Mouse (Mus musculus): Measurements from ENCODE around the gene Csf2rb. TPM values are rescaled to one million over a fixed set of nuclear protein-coding genes. Genes with fewer than 3 reads are reported as not detected.
"Not testable (repeated sequence)": the region's sequence is repeated elsewhere in the genome, so short reads cannot be mapped to it uniquely, and the experiment has no call there.

Csf2rb gene
- total and polyA plus RNA-seq, 3 experiments = 1.6 to 2.8 (median 2.2) TPM

DNA sequence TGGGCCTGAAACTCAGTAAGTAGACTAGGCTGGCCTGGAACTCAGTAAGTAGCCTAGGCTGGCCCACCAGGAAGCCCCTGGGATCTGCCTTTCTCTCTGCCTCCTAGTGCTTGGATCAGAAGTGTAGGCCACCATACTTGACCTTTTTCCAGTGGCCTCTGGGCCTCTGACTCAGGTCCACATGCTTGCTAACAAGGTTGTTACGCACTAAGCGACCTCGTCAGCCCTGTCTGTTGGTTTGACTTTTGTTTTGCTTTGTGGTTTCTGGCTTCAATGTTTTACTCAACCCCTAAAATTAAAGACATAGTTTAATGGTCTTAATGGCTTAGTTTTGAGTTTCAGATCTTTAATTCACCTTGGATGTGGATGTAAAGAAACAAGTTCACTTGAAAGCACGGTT is 5.2 kb downstream of the Csf2rb start:
- H3K36me3 ChIP-seq (ENCODE audit: control insufficient read depth, insufficient read depth, low read length) = no peaks in the 10 kb centered on the region
- H3K4me3 ChIP-seq = no peak overlapping the region
- H3K79me2 ChIP-seq (replicated peaks; ENCODE audit: control insufficient read depth, insufficient read depth, low read length) = no peaks in the 10 kb centered on the region
- no peak for DNase-seq
- WGBS = 92% methylated on average over 4 of the region's 4 CpGs
- H3K27ac ChIP-seq = no peak overlapping the region
- H3K9ac ChIP-seq (ENCODE audit: low read depth, low read length) = no peak overlapping the region
- TF ChIP-seq POLR2A (IDR thresholded peaks at IDR 0.05; ENCODE audit: insufficient read depth, low read depth, low read length) (no peak), EP300 (IDR thresholded peaks at IDR 0.05; ENCODE audit: insufficient read depth, low read depth, low read length) (no peak), CTCF (IDR thresholded peaks at IDR 0.05) (no peak)
- no peaks in the 10 kb centered on the region for H3K27me3 ChIP-seq (ENCODE audit: control insufficient read depth, insufficient read depth, low read length)
- intact Hi-C loops (cut with DNase I) = no loop called here
- H3K4me1 ChIP-seq (ENCODE audit: control insufficient read depth, insufficient read depth, low read length) = no peaks in the 10 kb centered on the region

DNA sequence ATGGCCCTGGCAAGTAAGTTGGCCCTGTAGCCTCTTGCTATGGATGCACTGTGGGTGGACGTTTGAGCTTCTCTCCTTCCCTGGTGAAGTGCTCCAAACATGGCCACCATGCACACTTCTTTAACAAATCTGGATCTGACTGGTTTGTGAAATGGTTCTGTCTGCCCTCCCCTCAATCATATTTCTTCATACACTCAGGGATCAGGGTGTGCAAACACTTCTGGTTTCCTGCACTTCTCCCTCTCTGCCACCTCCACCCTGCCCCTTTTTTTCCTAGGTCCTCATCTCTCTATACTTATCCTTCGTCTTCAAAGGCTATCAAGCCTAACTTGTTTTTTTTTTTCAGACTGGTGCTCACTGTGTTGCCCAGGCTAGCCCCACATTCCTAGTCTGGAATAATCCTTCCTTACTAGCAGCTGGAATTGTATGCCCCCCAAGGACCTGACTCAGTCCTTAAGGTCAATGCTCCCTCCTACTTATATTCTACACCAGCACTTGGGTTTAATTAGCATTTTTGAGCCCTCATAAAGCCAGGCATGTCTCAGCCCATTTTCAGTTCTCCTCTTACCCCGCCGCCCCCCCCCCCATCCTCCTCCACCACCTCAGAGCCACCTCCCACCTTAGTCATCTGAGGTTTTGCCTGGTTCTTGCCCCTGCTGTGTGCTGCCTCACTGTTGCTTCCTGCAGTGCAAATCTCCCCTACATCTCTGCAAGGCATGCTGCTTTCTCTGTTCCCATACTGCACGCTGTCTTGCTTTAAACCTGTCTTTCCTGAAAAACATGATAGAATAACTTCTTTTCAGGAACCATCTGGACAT is 6.2 kb downstream of the Csf2rb start:
- TF ChIP-seq EP300 (IDR thresholded peaks at IDR 0.05; ENCODE audit: insufficient read depth, low read depth, low read length) (no peak), POLR2A (IDR thresholded peaks at IDR 0.05; ENCODE audit: insufficient read depth, low read depth, low read length) (no peak), CTCF (IDR thresholded peaks at IDR 0.05) (no peak)
- intact Hi-C loops (cut with DNase I) = no loop called here

DNA sequence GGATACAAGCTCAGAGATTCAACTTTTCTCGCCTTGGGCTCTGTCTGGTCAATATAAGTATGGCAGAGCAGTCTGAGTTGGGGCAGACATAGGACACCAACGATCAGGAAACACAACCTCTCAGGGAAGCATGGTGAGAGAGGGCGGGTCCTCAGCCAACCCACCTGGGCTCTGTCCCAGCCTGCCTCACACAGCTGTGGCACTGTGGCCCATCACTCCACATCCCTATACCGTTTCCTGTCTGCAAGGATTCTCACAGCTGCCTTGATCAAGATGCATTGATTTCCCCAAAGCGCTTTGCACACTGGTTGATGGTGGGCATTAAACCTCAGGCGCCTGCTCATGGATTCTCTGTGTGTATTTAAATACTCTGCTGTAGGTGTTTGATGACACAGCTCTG is 7.4 kb downstream of the Csf2rb start:
- no peak overlapping the region for H3K4me3 ChIP-seq
- H3K4me1 ChIP-seq (ENCODE audit: control insufficient read depth, insufficient read depth, low read length) = no peaks in the 10 kb centered on the region
- no peaks in the 10 kb centered on the region for H3K27me3 ChIP-seq (ENCODE audit: control insufficient read depth, insufficient read depth, low read length)
- TF ChIP-seq CTCF (IDR thresholded peaks at IDR 0.05) = no peak
- TF ChIP-seq POLR2A (IDR thresholded peaks at IDR 0.05; ENCODE audit: insufficient read depth, low read depth, low read length) = no peak
- TF ChIP-seq EP300 (IDR thresholded peaks at IDR 0.05; ENCODE audit: insufficient read depth, low read depth, low read length) = no peak
- no peak overlapping the region for H3K9ac ChIP-seq (ENCODE audit: low read depth, low read length)
- H3K79me2 ChIP-seq (replicated peaks; ENCODE audit: control insufficient read depth, insufficient read depth, low read length) = no peaks in the 10 kb centered on the region
- no peaks in the 10 kb centered on the region for H3K36me3 ChIP-seq (ENCODE audit: control insufficient read depth, insufficient read depth, low read length)
- H3K27ac ChIP-seq = no peak overlapping the region
- no peak for DNase-seq
- 75% methylated on average over 6 of the region's 6 CpGs for WGBS
- intact Hi-C loops (cut with DNase I) = no loop called here

More for the DNA sequence above, 6.2 kb downstream of the Csf2rb start:
- Histone ChIP-seq H3K4me3 (no peak overlapping the region), H3K27me3 (ENCODE audit: control insufficient read depth, insufficient read depth, low read length) (no peaks in the 10 kb centered on the region), H3K79me2 (replicated peaks; ENCODE audit: control insufficient read depth, insufficient read depth, low read length) (no peaks in the 10 kb centered on the region), H3K27ac (no peak overlapping the region), H3K9ac (ENCODE audit: low read depth, low read length) (no peak overlapping the region), H3K36me3 (ENCODE audit: control insufficient read depth, insufficient read depth, low read length) (no peaks in the 10 kb centered on the region), H3K4me1 (ENCODE audit: control insufficient read depth, insufficient read depth, low read length) (no peaks in the 10 kb centered on the region)
- WGBS = 74% methylated on average over 5 of the region's 5 CpGs
- DNase-seq = no peak

DNA sequence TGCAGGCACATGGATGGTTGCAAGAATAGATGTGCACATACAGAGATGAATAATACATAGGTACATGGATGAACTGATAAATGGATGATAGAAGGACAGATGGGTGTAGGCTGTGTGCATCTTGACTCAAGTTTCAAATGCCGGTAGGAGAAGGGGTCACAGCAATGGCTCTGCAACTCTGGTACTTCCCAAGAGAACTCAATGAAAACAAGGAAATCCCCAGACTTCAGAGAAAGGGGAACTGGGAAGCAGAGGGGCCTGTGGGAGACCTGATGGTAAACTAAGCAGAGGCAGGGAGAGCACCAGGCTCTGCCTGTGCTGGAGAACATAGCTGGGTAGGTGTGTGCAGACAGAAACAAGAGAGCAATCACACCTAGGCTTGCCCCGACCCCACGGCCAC is 8.8 kb downstream of the Csf2rb start:
- no peaks in the 10 kb centered on the region for H3K79me2 ChIP-seq (replicated peaks; ENCODE audit: control insufficient read depth, insufficient read depth, low read length)
- H3K27me3 ChIP-seq (ENCODE audit: control insufficient read depth, insufficient read depth, low read length) = no peaks in the 10 kb centered on the region
- H3K9ac ChIP-seq (ENCODE audit: low read depth, low read length) = no peak overlapping the region
- TF ChIP-seq CTCF (IDR thresholded peaks at IDR 0.05) = no peak
- no peak for TF ChIP-seq POLR2A (IDR thresholded peaks at IDR 0.05; ENCODE audit: insufficient read depth, low read depth, low read length)
- TF ChIP-seq EP300 (IDR thresholded peaks at IDR 0.05; ENCODE audit: insufficient read depth, low read depth, low read length) = no peak
- no peak for DNase-seq
- intact Hi-C loops (cut with DNase I) = no loop called here
- H3K27ac ChIP-seq = no peak overlapping the region
- WGBS = 74% methylated on average over 3 of the region's 3 CpGs
- no peaks in the 10 kb centered on the region for H3K36me3 ChIP-seq (ENCODE audit: control insufficient read depth, insufficient read depth, low read length)
- no peak overlapping the region for H3K4me3 ChIP-seq
- H3K4me1 ChIP-seq (ENCODE audit: control insufficient read depth, insufficient read depth, low read length) = peaks cover 6% of the 10 kb centered on the region

DNA sequence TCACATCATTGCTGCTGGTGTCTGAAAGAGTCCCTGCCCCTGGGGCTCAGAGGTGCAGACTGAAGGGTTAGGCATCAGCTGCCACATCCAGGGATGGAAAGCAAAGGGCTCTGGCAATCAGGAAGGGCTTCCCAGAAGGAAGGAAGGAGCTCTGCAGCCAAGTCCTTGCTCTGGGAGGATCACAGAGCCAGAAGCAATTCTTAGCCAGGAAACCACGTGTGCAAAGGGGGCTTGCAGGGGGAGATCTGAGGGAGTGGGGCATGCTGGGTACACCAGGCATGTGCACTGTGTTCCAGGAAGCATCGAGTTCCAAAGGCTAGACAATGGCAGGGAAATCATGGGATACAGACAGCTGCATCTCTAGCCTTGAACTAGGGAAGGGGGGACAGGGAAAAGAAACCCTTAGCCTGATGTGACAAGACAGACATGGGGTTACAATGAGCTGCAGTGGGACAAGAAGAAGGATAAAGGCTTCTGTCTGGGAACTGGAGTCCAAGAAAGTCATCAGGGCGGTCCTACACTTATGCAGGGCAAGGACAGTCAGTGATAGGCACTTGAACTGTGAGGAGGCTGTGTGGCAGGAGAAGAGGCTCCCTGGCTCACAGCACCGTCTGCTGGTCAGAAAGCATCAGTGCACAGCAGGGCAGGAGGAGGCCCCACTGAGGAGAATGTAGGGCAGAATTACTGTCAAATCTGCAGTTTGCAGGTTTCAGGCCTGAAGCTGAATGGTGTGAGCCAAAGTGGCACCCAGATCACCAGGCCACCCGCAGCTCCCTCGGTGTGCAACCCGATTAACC is 14.3 kb downstream of the Csf2rb start:
- 11% methylated on average over 7 of the region's 7 CpGs for WGBS
- H3K9ac ChIP-seq (ENCODE audit: low read depth, low read length) = not testable (repeated sequence)
- H3K27ac ChIP-seq = peak overlapping the region; percentile 72

DNA sequence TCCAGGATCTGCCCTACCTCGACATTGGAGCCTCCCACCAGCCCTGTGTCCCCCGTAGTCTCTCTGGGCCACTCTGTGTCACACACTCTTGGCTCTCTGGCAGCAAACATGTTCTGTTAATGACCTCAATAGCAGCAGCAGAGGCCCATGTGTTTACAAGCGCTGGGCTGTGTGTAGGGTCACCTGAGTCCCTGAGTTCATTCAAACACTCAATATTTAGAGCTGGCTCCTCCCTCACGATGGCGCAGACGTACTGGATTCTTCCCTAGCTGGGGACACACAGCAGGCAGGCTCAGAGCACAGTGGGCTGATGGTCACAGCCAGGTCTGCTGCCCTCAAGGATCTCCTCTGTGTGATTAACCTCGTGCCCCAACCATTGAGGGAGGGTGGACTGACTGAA is 15.4 kb downstream of the Csf2rb start:
- not testable (repeated sequence) for H3K4me3 ChIP-seq; H3K27me3 ChIP-seq (ENCODE audit: control insufficient read depth, insufficient read depth, low read length); H3K79me2 ChIP-seq (replicated peaks; ENCODE audit: control insufficient read depth, insufficient read depth, low read length); H3K36me3 ChIP-seq (ENCODE audit: control insufficient read depth, insufficient read depth, low read length); DNase-seq; H3K9ac ChIP-seq (ENCODE audit: low read depth, low read length)
- H3K4me1 ChIP-seq (ENCODE audit: control insufficient read depth, insufficient read depth, low read length) = peaks cover 13% of the 10 kb centered on the region
- 74% methylated on average over 6 of the region's 7 CpGs for WGBS
- intact Hi-C loops (cut with DNase I) = loop anchor here (2.0 kb wide), 1 partner anchor 162 kb away; no protein-coding TSS in a partner anchor
- H3K27ac ChIP-seq = peak overlapping the region; percentile 72; the same call in 1 of the 2 replicates

More for the DNA sequence above, 14.3 kb downstream of the Csf2rb start:
- not testable (repeated sequence) for H3K27me3 ChIP-seq (ENCODE audit: control insufficient read depth, insufficient read depth, low read length); H3K79me2 ChIP-seq (replicated peaks; ENCODE audit: control insufficient read depth, insufficient read depth, low read length); H3K36me3 ChIP-seq (ENCODE audit: control insufficient read depth, insufficient read depth, low read length); H3K4me3 ChIP-seq
- intact Hi-C loops (cut with DNase I) = loop anchor here (2.0 kb wide), 2 partner anchors 19 to 161 kb away; no protein-coding TSS in a partner anchor
- peak; percentile 57; the same call in 1 of the 2 replicates for TF ChIP-seq EP300 (IDR thresholded peaks at IDR 0.05; ENCODE audit: insufficient read depth, low read depth, low read length)
- TF ChIP-seq CTCF (IDR thresholded peaks at IDR 0.05) = peak; percentile 96
- peaks cover 13% of the 10 kb centered on the region for H3K4me1 ChIP-seq (ENCODE audit: control insufficient read depth, insufficient read depth, low read length)
- peak; percentile 67 to 72 for DNase-seq
